Mouse (Mus musculus): ENCODE measurements around the gene Nppb.

Gene Nppb

DNA sequence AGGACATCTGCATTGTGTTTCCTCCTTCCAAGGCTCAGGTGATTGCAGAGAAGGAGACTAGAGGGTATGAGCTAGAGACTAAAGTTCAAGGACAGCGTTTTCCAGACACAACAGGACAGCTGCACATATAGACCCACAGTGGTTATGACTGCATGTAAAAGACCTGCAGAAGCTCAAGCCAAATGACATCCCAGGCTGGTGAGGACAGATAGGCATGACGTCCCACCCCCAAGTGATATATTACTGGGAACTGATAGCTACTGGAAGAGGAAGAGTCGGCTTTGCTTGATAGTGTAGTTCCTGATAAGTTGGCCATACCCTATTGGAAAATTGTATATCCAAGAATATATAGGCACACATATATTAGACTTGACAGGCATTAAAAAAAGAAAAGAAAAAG lies 9.4 kb upstream of the Nppb start:
- in situ Hi-C loops (cut with MboI, MseI) = no loop called here

DNA sequence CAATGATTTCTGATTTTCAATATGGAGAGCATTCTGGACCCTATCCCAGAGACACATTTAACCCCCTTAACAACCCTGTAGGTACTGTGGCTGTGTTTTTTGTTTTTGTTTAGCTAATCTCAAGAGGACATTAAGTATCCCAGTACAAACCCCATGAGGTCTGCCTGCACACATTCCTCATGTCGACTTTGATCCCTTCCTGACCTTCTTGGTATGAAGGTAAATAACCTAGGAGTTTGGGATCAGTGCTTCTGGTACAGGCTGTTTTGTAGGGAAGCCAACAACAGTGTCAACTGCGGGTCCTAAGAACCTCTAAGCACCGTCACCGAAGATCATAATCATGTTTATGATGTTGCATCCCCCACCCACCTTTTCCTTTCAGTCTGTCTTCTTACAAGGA lies 7.9 kb upstream of the Nppb start:
- in situ Hi-C loops (cut with MboI, MseI) = no loop called here

DNA sequence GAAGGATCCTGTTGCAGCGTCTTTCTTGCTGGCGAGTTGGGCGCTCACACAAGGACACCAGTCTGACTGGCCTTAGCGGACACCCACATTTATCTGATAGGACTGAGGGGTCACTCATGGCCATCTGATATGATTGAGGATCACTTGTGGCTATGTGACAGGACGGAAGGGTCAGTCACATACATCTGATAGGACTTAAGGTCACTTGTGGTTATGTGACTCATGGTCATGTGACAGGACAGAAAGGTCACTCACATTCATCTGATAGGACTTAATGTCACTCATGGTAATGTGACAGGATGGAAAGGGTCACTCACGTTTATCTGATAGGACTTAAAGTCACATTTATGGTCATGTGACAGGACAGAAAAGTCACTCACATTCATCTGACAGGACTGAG lies 7.2 kb upstream of the Nppb start:
- in situ Hi-C loops (cut with MboI, MseI) = no loop called here

DNA sequence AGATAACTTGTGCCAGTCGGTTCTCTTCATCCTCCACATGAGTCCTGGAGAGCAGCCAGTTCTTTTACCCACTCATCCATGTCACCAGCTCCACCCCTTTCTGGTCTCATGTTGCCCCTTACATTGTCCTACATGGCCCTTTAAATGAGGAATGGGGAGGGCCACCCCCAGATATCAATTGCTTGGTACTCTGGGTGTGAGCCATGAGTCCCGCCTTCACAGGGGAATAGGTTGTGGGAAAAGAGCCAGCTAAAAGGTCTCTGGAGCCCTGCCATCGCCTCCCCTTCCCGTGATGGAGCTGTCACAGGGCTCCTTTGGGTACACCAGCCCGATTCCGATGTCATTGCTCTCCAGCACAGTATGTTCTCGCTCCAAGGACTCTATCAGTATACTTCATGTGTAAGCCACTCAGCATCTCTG lies 6.1 kb upstream of the Nppb start:
- in situ Hi-C loops (cut with MboI, MseI) = no loop called here

DNA sequence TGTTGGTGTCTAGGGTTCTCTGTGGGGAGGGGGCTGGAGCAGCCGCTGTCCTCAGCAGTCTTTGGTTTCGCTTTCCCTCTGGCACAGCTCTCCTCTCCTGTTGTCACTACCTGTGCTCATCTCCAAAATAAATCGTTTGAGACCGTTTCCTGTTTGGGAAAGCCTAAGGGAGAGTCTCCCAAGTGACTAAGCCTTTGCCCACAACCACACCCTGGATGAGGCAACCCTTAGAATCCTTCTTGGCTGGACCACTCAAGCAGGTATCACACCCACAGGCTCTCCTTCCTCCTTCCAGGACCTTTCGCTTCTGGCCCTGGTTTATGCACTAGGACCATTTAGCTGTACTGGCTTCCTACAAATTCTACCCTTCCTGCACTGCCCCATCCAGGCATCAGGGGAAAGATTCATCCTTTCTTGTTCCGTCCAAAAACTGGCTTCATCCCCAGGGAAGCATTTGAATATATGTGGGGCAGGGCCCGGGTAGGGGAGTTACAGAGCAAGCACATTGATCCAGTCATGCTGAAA lies 8.0 kb downstream of the Nppb start:
- in situ Hi-C loops (cut with MboI, MseI) = no loop called here

DNA sequence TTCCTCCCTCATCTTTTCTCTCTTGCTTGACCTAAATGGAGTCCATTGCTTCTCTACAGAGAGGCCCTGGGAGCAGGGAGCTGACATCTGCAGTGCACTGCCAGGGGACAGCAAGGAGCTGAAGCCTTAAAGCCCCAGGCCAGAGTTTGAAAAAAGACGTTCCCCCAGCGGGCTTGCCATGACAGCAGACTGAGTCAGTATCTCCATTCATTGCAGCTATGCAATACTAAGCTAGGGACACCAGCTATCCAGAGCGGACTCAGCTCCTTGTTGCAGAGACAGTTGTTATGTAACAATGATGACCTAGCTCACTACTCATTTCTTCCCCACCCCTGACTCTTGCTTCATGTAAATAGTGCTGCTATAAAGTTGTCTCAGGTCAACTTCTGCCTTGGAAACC lies 9.7 kb downstream of the Nppb start:
- in situ Hi-C loops (cut with MboI, MseI) = no loop called here

DNA sequence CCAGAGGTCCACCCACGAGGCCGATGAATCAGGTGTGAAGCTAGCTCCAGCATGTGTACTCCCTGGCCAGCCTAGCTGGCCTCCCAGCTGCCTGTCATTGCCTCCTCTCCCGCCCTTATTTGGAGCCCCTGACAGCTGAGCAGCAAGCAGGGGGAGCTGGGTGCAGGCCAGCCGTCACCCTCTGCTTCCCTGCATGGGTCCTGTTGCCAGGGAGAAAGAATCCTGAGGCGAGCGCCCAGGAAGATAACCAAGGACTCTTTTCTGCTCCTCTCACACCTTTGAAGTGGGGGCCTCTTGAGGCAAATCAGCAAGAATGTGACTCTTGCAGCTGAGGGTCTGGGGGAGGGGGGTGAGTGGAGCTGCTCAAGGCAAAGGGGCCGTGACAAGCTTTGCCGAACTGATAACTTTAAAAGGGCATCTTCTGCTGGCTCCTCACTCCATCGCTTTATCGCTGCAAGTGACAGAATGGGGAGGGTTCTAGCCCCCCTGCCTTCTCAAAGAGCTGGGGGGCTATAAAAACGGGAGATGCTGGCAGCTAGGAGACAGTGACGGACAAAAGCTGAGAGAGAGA lies 14.7 kb downstream of the Nppb start, which contains the start of gene Nppa:
Gene Nppa (plus strand): TSS at position 521 of the 571 bp plus-strand sequence.
- in situ Hi-C loops (cut with MboI, MseI) = no loop called here

- in situ Hi-C loops (cut with MboI, MseI) = no loop called here
Observed at GRCm38 (mm10) chr4:148001013-148001789, 15.6 kb downstream of the Nppb start.

GRCm38 (mm10) chr4:148001866-148002265 lies 16.3 kb downstream of the Nppb start:
- in situ Hi-C loops (cut with MboI, MseI) = no loop called here

GRCm38 (mm10) chr4:148004361-148004760 lies 18.8 kb downstream of the Nppb start:
- in situ Hi-C loops (cut with MboI, MseI) = no loop called here

DNA sequence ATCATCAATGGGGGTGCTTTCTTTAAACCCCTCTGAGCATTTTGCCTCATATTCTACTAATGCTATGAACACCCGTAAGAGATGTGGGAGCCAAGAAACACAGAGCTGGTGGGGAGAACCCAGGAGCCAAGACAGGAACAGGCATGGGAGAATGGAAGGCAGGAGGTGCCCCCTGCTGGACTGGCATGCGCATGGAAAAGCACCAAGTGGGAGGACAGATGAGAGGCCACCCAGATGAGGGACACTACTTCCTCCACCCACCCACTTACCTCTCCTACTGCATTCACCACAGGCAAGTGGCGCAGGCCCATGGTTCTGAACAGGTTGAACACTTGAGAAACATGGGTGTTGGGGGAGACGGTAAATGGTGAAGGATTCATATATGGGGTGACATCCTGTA lies 22.8 kb downstream of the Nppb start:
- in situ Hi-C loops (cut with MboI, MseI) = loop anchor here (5.0 kb wide), 1 partner anchor 46 kb away; no protein-coding TSS in a partner anchor

DNA sequence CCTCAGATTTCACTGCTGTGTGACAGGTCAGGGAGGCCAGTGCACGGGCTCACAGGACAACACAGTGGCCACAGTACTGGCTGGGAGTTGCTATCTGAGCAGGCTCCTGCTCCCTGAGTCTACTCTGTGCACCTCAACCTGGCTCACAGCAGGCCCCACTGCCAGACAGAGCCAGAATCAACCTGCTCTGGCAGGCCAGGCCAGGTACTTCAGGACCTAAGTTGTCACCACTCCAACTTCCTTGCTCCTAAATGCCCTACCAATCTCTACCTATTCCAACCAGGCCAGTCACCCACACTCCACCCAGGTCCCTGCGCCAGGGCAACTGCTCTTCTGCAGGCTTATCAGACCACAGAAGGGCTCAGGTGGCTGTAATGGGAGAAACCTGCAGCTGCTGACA lies 24.1 kb downstream of the Nppb start:
- in situ Hi-C loops (cut with MboI, MseI) = loop anchor here (5.0 kb wide), 1 partner anchor 47 kb away; no protein-coding TSS in a partner anchor

GRCm38 (mm10) chr4:148011332-148011731 lies 25.7 kb downstream of the Nppb start:
- in situ Hi-C loops (cut with MboI, MseI) = no loop called here

- in situ Hi-C loops (cut with MboI, MseI) = no loop called here
Observed at GRCm38 (mm10) chr4:148012216-148012615, 26.6 kb downstream of the Nppb start.

DNA sequence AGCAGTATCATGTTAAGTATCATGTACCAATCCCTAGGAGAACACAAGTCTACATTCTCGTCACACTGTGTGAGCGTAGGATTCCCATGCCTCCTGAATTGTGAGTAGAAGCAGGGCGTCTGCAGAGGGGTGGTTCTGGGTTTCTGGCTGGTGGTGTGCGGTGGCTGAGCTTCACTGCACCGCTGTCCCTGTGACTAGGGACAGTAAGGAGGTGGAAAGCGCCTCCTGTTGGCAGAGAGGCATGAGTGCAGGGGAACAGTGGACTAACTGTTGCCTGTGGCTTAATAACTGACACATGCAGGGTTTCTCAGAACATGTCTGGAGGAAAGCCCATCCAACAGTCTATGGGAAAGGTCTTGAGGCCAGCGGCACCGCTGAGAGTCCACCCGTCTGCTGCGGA lies 29.8 kb downstream of the Nppb start:
- in situ Hi-C loops (cut with MboI, MseI) = no loop called here

DNA sequence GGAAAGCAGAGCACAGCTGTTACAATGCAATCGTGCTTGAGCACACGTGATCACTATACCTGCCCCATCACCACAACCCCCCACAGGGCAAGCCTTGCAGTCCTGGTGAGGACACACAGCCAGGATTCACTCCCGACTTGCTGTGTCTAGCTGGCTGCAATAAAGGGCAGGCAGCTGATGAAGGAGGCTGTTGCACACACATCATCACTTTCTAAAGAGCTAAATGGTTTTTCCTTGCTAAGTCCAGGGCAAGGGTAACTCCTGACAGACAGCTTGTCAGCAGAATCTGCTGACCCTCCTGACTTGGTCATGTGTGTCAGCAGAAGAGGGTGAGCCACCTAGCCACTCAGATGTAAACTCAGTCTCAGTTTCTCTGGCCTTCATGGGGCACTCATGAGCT lies 31.4 kb downstream of the Nppb start:
- in situ Hi-C loops (cut with MboI, MseI) = no loop called here

DNA sequence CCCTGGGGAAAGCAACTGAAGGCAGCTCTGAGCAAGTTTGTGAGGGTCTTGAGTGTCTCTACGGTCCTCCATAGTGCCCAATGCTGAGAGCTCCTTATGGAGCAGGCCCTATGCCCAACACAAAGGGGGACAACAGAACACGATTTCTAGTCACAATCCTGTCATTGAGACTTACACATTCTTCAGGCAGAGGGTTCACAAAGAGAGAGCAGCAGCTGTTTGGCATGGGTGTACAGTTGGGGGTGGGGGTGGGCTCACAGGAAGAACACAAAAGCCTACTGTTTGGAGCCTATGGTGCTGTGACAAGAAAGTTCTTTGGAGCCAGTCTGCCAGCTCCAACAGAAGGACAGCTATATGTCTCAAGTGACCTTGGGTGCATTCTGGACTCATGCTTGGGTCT lies 32.8 kb downstream of the Nppb start:
- in situ Hi-C loops (cut with MboI, MseI) = no loop called here

- in situ Hi-C loops (cut with MboI, MseI) = no loop called here
Observed at GRCm38 (mm10) chr4:148024003-148024402, 38.4 kb downstream of the Nppb start.

- in situ Hi-C loops (cut with MboI, MseI) = no loop called here
Observed at GRCm38 (mm10) chr4:148029297-148029696, 43.7 kb downstream of the Nppb start.

DNA sequence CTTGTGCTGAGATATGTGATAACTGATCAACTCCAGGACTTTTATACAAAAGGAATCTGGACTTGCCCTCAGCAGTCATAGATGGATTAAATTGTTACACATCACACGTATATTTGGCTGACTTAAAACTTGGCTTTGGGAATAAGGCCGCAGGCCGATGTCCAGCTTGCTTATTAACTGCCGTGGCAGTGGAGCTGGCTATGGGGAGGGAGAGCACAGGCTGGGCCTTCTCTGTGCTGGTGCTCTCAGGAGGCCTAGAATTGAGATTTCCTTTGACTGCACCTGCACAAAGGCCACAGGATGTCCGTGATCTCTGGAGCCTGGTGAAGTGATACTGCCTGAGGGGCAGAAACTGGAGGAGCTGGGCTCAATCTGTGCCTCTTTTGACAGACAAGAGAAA lies 44.9 kb downstream of the Nppb start:
- in situ Hi-C loops (cut with MboI, MseI) = no loop called here

DNA sequence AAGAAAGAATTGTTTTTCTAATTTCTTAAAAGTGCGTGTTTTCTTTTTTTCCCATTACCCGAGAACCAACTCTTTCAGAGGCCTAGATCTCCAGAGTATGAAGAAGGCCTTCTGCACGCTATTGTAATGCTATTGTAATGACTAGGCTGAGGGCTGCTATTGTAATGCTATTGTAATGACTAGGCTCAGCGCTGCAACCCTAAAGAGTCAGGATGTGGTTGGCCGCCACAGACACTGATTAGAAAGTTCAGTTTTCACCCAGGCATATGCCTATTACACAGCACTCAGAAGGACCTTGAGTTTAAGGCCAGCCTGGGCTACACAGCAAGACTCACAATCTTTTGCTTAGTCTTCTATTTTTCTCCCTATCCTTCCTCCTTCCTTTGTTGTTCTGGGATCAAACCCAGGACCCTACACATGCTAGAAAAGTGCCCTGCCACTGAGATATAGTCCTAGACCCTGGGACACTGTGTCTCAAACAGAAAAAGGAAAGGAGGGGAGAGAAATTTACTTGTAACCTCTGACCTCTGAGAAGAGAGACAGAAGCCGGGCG lies 48.3 kb downstream of the Nppb start:
- in situ Hi-C loops (cut with MboI, MseI) = no loop called here

DNA sequence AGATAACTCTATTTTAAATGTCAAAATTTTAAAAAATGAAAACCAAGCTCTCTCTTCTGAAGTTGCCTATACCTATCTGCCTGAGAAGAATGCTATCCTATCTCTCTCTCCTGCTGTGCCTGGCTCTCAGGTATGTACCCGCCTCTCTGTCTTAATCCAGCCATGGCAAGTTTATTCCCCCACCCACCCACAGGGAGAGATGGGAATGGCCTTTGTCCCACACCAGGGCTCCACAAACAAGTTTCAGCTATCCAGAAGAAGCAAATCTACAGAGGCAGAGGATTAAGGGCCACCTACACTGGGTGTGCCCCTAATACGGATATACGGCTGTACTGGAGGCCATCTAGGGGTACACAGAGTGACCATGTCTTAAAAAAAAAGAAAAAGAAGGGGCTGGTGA lies 49.9 kb downstream of the Nppb start:
- in situ Hi-C loops (cut with MboI, MseI) = no loop called here
